Mouse (Mus musculus) heart, postnatal 36 days (tissue): ENCODE measurements at regions not wholly inside any gene's neighbourhood (a gene's known extent, or its start where the extent isn't known, plus 50 kb on each side); places are given as distances from the start of the nearest gene placed in this dataset.
"Not testable (repeated sequence)": the region's sequence is repeated elsewhere in the genome, so short reads cannot be mapped to it uniquely, and the experiment has no call there.

Experiments used
- DNase-seq, 2 experiments: peaks; one replicate each; pipeline ENCODE4 v3.0.0; 2021 to 2022
- intact Hi-C: fragments of 180-260 bp; cut with DNase I; formaldehyde crosslinking; loops from one replicate; pipeline ENCODE4 v1.15.1; 2025

GRCm38 (mm10) chr12:45597904-45598570 is 523.5 kb upstream of the Stxbp6 start:
- intact Hi-C loops, result no loop called here

GRCm38 (mm10) chr12:45594689-45595088 is 520.2 kb upstream of the Stxbp6 start:
- no peak for DNase-seq
- intact Hi-C loops, result no loop called here

More at GRCm38 (mm10) chr12:45597904-45598570, 523.5 kb upstream of the Stxbp6 start:
- no peak for DNase-seq

GRCm38 (mm10) chr12:45590191-45590590 is 515.7 kb upstream of the Stxbp6 start:
- no peak for DNase-seq
- intact Hi-C loops, result no loop called here

- intact Hi-C loops, result no loop called here
- no peak for DNase-seq
Measured at GRCm38 (mm10) chr12:45585763-45586162, 511.3 kb upstream of the Stxbp6 start.

GRCm38 (mm10) chr12:45563325-45564030 is 489.0 kb upstream of the Stxbp6 start:
- intact Hi-C loops, result no loop called here
- DNase-seq, result no peak

- no peak for DNase-seq
- intact Hi-C loops, result no loop called here
Measured at GRCm38 (mm10) chr12:45562637-45563220, 488.2 kb upstream of the Stxbp6 start.

- DNase-seq, result no peak
- intact Hi-C loops, result no loop called here
Measured at GRCm38 (mm10) chr12:45561889-45562288, 487.4 kb upstream of the Stxbp6 start.

- intact Hi-C loops, result no loop called here
- no peak for DNase-seq
Measured at GRCm38 (mm10) chr12:45561362-45561761, 486.9 kb upstream of the Stxbp6 start.

- DNase-seq, intact Hi-C loops: not testable (repeated sequence)
Measured at GRCm38 (mm10) chr12:45549906-45550305, 475.4 kb upstream of the Stxbp6 start.

- no peak for DNase-seq
- intact Hi-C loops, result no loop called here
Measured at GRCm38 (mm10) chr12:45519554-45519953, 445.0 kb upstream of the Stxbp6 start.

GRCm38 (mm10) chr12:45514459-45514858 is 439.9 kb upstream of the Stxbp6 start:
- intact Hi-C loops, result no loop called here
- DNase-seq, result no peak

- intact Hi-C loops, result no loop called here
- no peak for DNase-seq
Measured at GRCm38 (mm10) chr12:45507400-45507982, 433.0 kb upstream of the Stxbp6 start.

GRCm38 (mm10) chr12:45499834-45500233 is 425.3 kb upstream of the Stxbp6 start:
- intact Hi-C loops, result no loop called here
- no peak for DNase-seq

GRCm38 (mm10) chr12:45498230-45498629 is 423.7 kb upstream of the Stxbp6 start:
- DNase-seq, result no peak
- intact Hi-C loops, result no loop called here

GRCm38 (mm10) chr12:45489029-45489428 is 414.5 kb upstream of the Stxbp6 start:
- DNase-seq, result no peak
- intact Hi-C loops, result no loop called here

GRCm38 (mm10) chr12:45476881-45477280 is 402.4 kb upstream of the Stxbp6 start:
- no peak for DNase-seq
- intact Hi-C loops, result no loop called here

GRCm38 (mm10) chr12:45468093-45468492 is 393.6 kb upstream of the Stxbp6 start:
- intact Hi-C loops, result no loop called here

GRCm38 (mm10) chr12:45467058-45467457 is 392.5 kb upstream of the Stxbp6 start:
- intact Hi-C loops, result no loop called here
- no peak for DNase-seq

More at GRCm38 (mm10) chr12:45468093-45468492, 393.6 kb upstream of the Stxbp6 start:
- DNase-seq, result no peak

GRCm38 (mm10) chr12:45466066-45466465 is 391.6 kb upstream of the Stxbp6 start:
- intact Hi-C loops, result no loop called here
- no peak for DNase-seq

GRCm38 (mm10) chr12:45464952-45465351 is 390.4 kb upstream of the Stxbp6 start:
- no peak for DNase-seq
- intact Hi-C loops, result no loop called here

GRCm38 (mm10) chr12:45458746-45459145 is 384.2 kb upstream of the Stxbp6 start:
- intact Hi-C loops, result not testable (repeated sequence)

More at GRCm38 (mm10) chr12:45458746-45459145, 384.2 kb upstream of the Stxbp6 start:
- not testable (repeated sequence) for DNase-seq
